Mouse (Mus musculus): Measurements from ENCODE around the gene Gm156.
"Not testable (repeated sequence)": the region's sequence is repeated elsewhere in the genome, so short reads cannot be mapped to it uniquely, and the experiment has no call there.

The Gm156 gene

GRCm38 (mm10) chr6:129784170-129784569 is at the start of gene Gm156:
Gene Gm156 (minus strand): TSS chr6:129784270.
- not testable (repeated sequence) for DNase-seq (ENCODE audit: low spot score)

GRCm38 (mm10) chr6:129825559-129825958 is 41.5 kb upstream of the Gm156 start:
- DNase-seq (ENCODE audit: low spot score), result no peak

GRCm38 (mm10) chr6:129824004-129824403 is 39.9 kb upstream of the Gm156 start:
- no peak for DNase-seq (ENCODE audit: low spot score)

- DNase-seq (ENCODE audit: low spot score), result no peak
These were observed 33.7 kb upstream of the Gm156 start for GRCm38 (mm10) chr6:129817731-129818130.

- no peak for DNase-seq (ENCODE audit: low spot score)
These were observed 36.4 kb downstream of the Gm156 start for GRCm38 (mm10) chr6:129747654-129748032.

GRCm38 (mm10) chr6:129747016-129747653 is 36.9 kb downstream of the Gm156 start:
- no peak for DNase-seq (ENCODE audit: low spot score)

GRCm38 (mm10) chr6:129746151-129746550 is 37.9 kb downstream of the Gm156 start:
- no peak for DNase-seq (ENCODE audit: low spot score)

- DNase-seq (ENCODE audit: low spot score), result no peak
These were observed 43.9 kb downstream of the Gm156 start, which contains the start of gene Klri2 for GRCm38 (mm10) chr6:129740069-129740721. Gene Klri2 (minus strand): TSS chr6:129740484.

GRCm38 (mm10) chr6:129736414-129736813 is 47.7 kb downstream of the Gm156 start:
- DNase-seq (ENCODE audit: low spot score), result no peak

GRCm38 (mm10) chr6:129727237-129727636 is 56.8 kb downstream of the Gm156 start:
- DNase-seq (ENCODE audit: low spot score), result no peak

GRCm38 (mm10) chr6:129721390-129721789 is 62.7 kb downstream of the Gm156 start:
- DNase-seq (ENCODE audit: low spot score), result no peak

GRCm38 (mm10) chr6:129720487-129720886 is 63.6 kb downstream of the Gm156 start:
- DNase-seq (ENCODE audit: low spot score), result no peak

- DNase-seq (ENCODE audit: low spot score), result no peak
These were observed 67.0 kb downstream of the Gm156 start, which contains the start of gene Klri1 for GRCm38 (mm10) chr6:129717032-129717431. Gene Klri1 (minus strand): TSS chr6:129717132.

All from urinary bladder, postnatal 10 days (tissue).